Mouse (Mus musculus) CH12.LX (cell line): Measurements from ENCODE around the gene Fosl2. TPM values are rescaled to one million over a fixed set of nuclear protein-coding genes. Genes with fewer than 3 reads are reported as not detected.

Source experiments
- DNase-seq: peaks from one replicate; pipeline ENCODE4 v3.0.0-alpha.2; 2013; ENCODE audit errors: extremely low read depth
- H3K27ac ChIP-seq: 2 replicates; pipeline ENCODE4 v1.5.1; 2012; ENCODE audit warnings: low read depth, mild to moderate bottlenecking, control low read depth, moderate library complexity; ENCODE audit not compliant: insufficient read depth
- H3K27me3 ChIP-seq: replicated peaks from 2 replicates; pipeline ENCODE3; 2012; ENCODE audit warnings: inconsistent platforms
- H3K36me3 ChIP-seq, 2 experiments: replicated peaks in 1 of 2; 2 replicates each; pipeline versions ENCODE3 to v1.6.1; 2012; ENCODE audit warnings: inconsistent platforms in 1 of 2, low read length in 1 of 2, mild to moderate bottlenecking in 1 of 2, mixed read lengths in 1 of 2, moderate library complexity in 1 of 2; ENCODE audit not compliant: control insufficient read depth in 1 of 2, insufficient read depth in 1 of 2
- H3K4me1 ChIP-seq, 2 experiments: 2 replicates each; pipeline ENCODE4 v1.6.1; 2012; ENCODE audit warnings: inconsistent platforms in 1 of 2, moderate library complexity in 1 of 2; ENCODE audit not compliant: insufficient read depth in 2 of 2, control insufficient read depth in 1 of 2
- H3K4me2 ChIP-seq: 2 replicates; pipeline ENCODE4 v1.6.1; 2012; ENCODE audit warnings: low read depth, mild to moderate bottlenecking, control low read depth; ENCODE audit not compliant: poor library complexity, insufficient read depth, severe bottlenecking
- H3K4me3 ChIP-seq, 3 experiments: fragments of 150-350 bp in 1 of 3; sonication (generic) in 1 of 3; replicated peaks in 1 of 3; 2 replicates each; pipeline versions ENCODE3 to v1.5.1; 2011 to 2012; ENCODE audit warnings: low read depth in 2 of 3, low read length in 2 of 3, mild to moderate bottlenecking in 2 of 3, moderate library complexity in 2 of 3, control low read depth in 1 of 3, improper control_type of control experiment in 1 of 3, inconsistent platforms in 1 of 3, mixed read lengths in 1 of 3; ENCODE audit not compliant: poor library complexity in 1 of 3
- H3K79me2 ChIP-seq: replicated peaks from 2 replicates; pipeline ENCODE4 v1.6.1; 2012; ENCODE audit warnings: mild to moderate bottlenecking, moderate library complexity; ENCODE audit not compliant: control insufficient read depth, poor library complexity, insufficient read depth, severe bottlenecking; ENCODE audit errors: extremely low read depth
- H3K9ac ChIP-seq: 2 replicates; pipeline ENCODE4 v1.6.1; 2012; ENCODE audit warnings: low read depth, mild to moderate bottlenecking, control low read depth, moderate library complexity; ENCODE audit not compliant: insufficient read depth
- H3K9me3 ChIP-seq: replicated peaks from 2 replicates; pipeline ENCODE3; 2012; ENCODE audit warnings: low read length, inconsistent platforms, mixed read lengths
- BHLHE40 ChIP-seq: IDR thresholded peaks from 2 replicates; pipeline ENCODE4 v1.6.1; 2011; ENCODE audit warnings: mild to moderate bottlenecking, low read depth, low read length, improper control_type of control experiment
- CHD2 ChIP-seq: IDR thresholded peaks from 2 replicates; pipeline ENCODE4 v1.6.1; 2011; ENCODE audit warnings: low read length, improper control_type of control experiment
- CTCF ChIP-seq, 2 experiments: IDR thresholded peaks in 1 of 2; conservative IDR thresholded peaks in 1 of 2; 2 replicates each; pipeline ENCODE4 v1.5.1; 2011 to 2012; ENCODE audit warnings: low read depth in 2 of 2, low read length in 2 of 2, improper control_type of control experiment in 1 of 2, inconsistent platforms in 1 of 2, mild to moderate bottlenecking in 1 of 2, moderate library complexity in 1 of 2
- E2F4 ChIP-seq: IDR thresholded peaks from 2 replicates; pipeline ENCODE4 v1.6.1; 2011; ENCODE audit warnings: low read depth, low read length, improper control_type of control experiment; ENCODE audit not compliant: insufficient replicate concordance
- HCFC1 ChIP-seq: IDR thresholded peaks from 2 replicates; pipeline ENCODE4 v1.6.1; 2012; ENCODE audit warnings: low read depth, mild to moderate bottlenecking, inconsistent platforms, low read length, improper control_type of control experiment
- IRF4 ChIP-seq: IDR thresholded peaks from 2 replicates; pipeline ENCODE4 v1.6.1; 2014; ENCODE audit warnings: low read depth, mild to moderate bottlenecking, inconsistent platforms, low read length, improper control_type of control experiment
- JUN ChIP-seq: IDR thresholded peaks from 2 replicates; pipeline ENCODE4 v1.6.1; 2011; ENCODE audit warnings: low read depth, mild to moderate bottlenecking, low read length, improper control_type of control experiment, moderate library complexity; ENCODE audit not compliant: insufficient read depth
- MAFK ChIP-seq: IDR thresholded peaks from 2 replicates; pipeline ENCODE4 v1.6.1; 2011; ENCODE audit warnings: low read length, improper control_type of control experiment; ENCODE audit not compliant: insufficient replicate concordance
- MAZ ChIP-seq: IDR thresholded peaks from 2 replicates; pipeline ENCODE4 v1.6.1; 2012; ENCODE audit warnings: low read depth, mild to moderate bottlenecking, inconsistent platforms, low read length, improper control_type of control experiment, moderate library complexity
- MXI1 ChIP-seq: IDR thresholded peaks from 2 replicates; pipeline ENCODE4 v1.6.1; 2011; ENCODE audit warnings: mild to moderate bottlenecking, low read depth, low read length, improper control_type of control experiment
- SIN3A ChIP-seq: IDR thresholded peaks from 2 replicates; pipeline ENCODE4 v1.6.1; 2012; ENCODE audit warnings: low read length, improper control_type of control experiment, inconsistent platforms
- SMC3 ChIP-seq: IDR thresholded peaks from 2 replicates; pipeline ENCODE4 v1.6.1; 2011; ENCODE audit warnings: low read depth, low read length, improper control_type of control experiment
- USF1 ChIP-seq: IDR thresholded peaks from 2 replicates; pipeline ENCODE4 v1.6.1; 2014; ENCODE audit warnings: low read depth, mild to moderate bottlenecking, inconsistent platforms, low read length, improper control_type of control experiment
- ZMIZ1 ChIP-seq: IDR thresholded peaks from 2 replicates; pipeline ENCODE4 v1.6.1; 2012; ENCODE audit warnings: low read depth, mild to moderate bottlenecking, inconsistent platforms, low read length, improper control_type of control experiment
- ZNF384 ChIP-seq: IDR thresholded peaks from 2 replicates; pipeline ENCODE4 v1.6.1; 2012; ENCODE audit warnings: low read depth, low read length, improper control_type of control experiment, inconsistent platforms
- dilution Hi-C: fragments of 300-500 bp; cut with MboI; formaldehyde crosslinking; loops from 2 replicates; pipeline ENCODE4 v1.14.3; 2020; ENCODE audit warnings: low sequenced_read_pairs; ENCODE audit not compliant: extremely low pct_unique_long_range_greater_than_20kb, extremely low pct_ligation_motif_present
- in situ Hi-C: fragments of 300-500 bp; cut with MboI; formaldehyde crosslinking; loops from 3 replicates; pipeline ENCODE4 v1.14.3; 2019; ENCODE audit warnings: low sequenced_read_pairs, low pct_ligation_motif_present, low pct_unique_long_range_greater_than_20kb, mixed read lengths
- polyA plus RNA-seq: library from polyadenylated mRNA; unstranded; fragments of >175 nt; gene quantifications from 2 replicates; pipeline ENCODE4 v1.2.1, GENCODE M21; 2012; ENCODE audit warnings: low read depth; ENCODE audit not compliant: insufficient read length
- total RNA-seq, 2 experiments: library from RNA; depleted of rRNA; stranded (reverse); fragments of 300-350 nt in 1 of 2; fragments of >200 nt in 1 of 2; gene quantifications; 2 replicates each; pipeline ENCODE4 v1.2.3; 2012 to 2014

The Fosl2 gene
- total and polyA plus RNA-seq, 3 experiments: 0.23 to 0.91 (median 0.59) TPM

GRCm38 (mm10) chr5:32151244-32151643 lies 15.6 kb downstream of the Fosl2 start:
- no peaks in the 10 kb centered on the region for H3K27me3 ChIP-seq
- H3K4me1 ChIP-seq: no peaks in the 10 kb centered on the region
- no peak overlapping the region for H3K4me3 ChIP-seq
- peaks cover 0 to 11% of the 10 kb centered on the region in 2 experiments for H3K36me3 ChIP-seq
- H3K79me2 ChIP-seq: no peaks in the 10 kb centered on the region
- no peak for TF ChIP-seq MXI1
- no peaks in the 10 kb centered on the region for H3K9me3 ChIP-seq
- no peak overlapping the region for H3K4me2 ChIP-seq
- in situ Hi-C loops (no loop called here), dilution Hi-C loops (no loop called here)
- DNase-seq: no peak
- no peak overlapping the region for H3K27ac ChIP-seq
- H3K9ac ChIP-seq: no peak overlapping the region

- in situ Hi-C loops: no loop called here
- TF ChIP-seq E2F4: no peak
- TF ChIP-seq SIN3A: no peak
- no peak for TF ChIP-seq HCFC1
- TF ChIP-seq BHLHE40: no peak
- no peak for TF ChIP-seq JUN
- TF ChIP-seq IRF4: no peak
- TF ChIP-seq CTCF (conservative IDR thresholded peaks at IDR 0.05 in 1 of 2, IDR thresholded peaks at IDR 0.05 in 1 of 2; ENCODE audit: low read depth in 2 of 2, low read length in 2 of 2): no peak
- TF ChIP-seq MAFK: no peak
- no peak for TF ChIP-seq ZMIZ1
- TF ChIP-seq SMC3: no peak
- TF ChIP-seq ZNF384: no peak
- TF ChIP-seq CHD2: no peak
- no peak for TF ChIP-seq MAZ
- TF ChIP-seq USF1: no peak
- H3K27me3 ChIP-seq: no peaks in the 10 kb centered on the region
- H3K4me2 ChIP-seq: no peak overlapping the region
- no peak overlapping the region for H3K9ac ChIP-seq
- H3K4me1 ChIP-seq: no peaks in the 10 kb centered on the region
- no peak overlapping the region for H3K4me3 ChIP-seq
- peaks cover 0 to 8% of the 10 kb centered on the region in 2 experiments for H3K36me3 ChIP-seq
- H3K27ac ChIP-seq: no peak overlapping the region
- DNase-seq: no peak
- dilution Hi-C loops: no loop called here
- no peaks in the 10 kb centered on the region for H3K79me2 ChIP-seq
- H3K9me3 ChIP-seq: no peaks in the 10 kb centered on the region
These were observed 17.3 kb downstream of the Fosl2 start for GRCm38 (mm10) chr5:32152725-32153417.
